Mouse (Mus musculus) brown adipose tissue, adult 24 weeks (tissue): ENCODE measurements at regions not wholly inside any gene's neighbourhood (a gene's known extent, or its start where the extent isn't known, plus 50 kb on each side); places are given as distances from the start of the nearest gene placed in this dataset.
"Not testable (repeated sequence)": the region's sequence is repeated elsewhere in the genome, so short reads cannot be mapped to it uniquely, and the experiment has no call there.

Source experiments
- H3K27ac ChIP-seq: fragments of 200-500 bp; replicated peaks from 2 replicates; pipeline ENCODE4 v1.5.1; 2012; ENCODE audit warnings: low read depth, mild to moderate bottlenecking, low read length
- H3K4me1 ChIP-seq: fragments of 200-500 bp; 2 replicates; pipeline ENCODE4 v1.6.1; 2012; ENCODE audit warnings: low read length, mixed read lengths; ENCODE audit not compliant: control insufficient read depth, insufficient read depth, insufficient read length
- H3K4me3 ChIP-seq: fragments of 200-500 bp; 2 replicates; pipeline ENCODE4 v1.5.1; 2012; ENCODE audit warnings: low read depth, mild to moderate bottlenecking, low read length, moderate library complexity; ENCODE audit not compliant: insufficient read depth

- no peak overlapping the region for H3K27ac ChIP-seq
- H3K4me3 ChIP-seq: no peak overlapping the region
- H3K4me1 ChIP-seq: no peaks in the 10 kb centered on the region
Measured at GRCm38 (mm10) chrX:159043432-159043831, 166.7 kb upstream of the Rps6ka3 start.

- no peaks in the 10 kb centered on the region for H3K4me1 ChIP-seq
- no peak overlapping the region for H3K4me3 ChIP-seq
- H3K27ac ChIP-seq: no peak overlapping the region
Measured at GRCm38 (mm10) chrX:159047876-159048275, 162.2 kb upstream of the Rps6ka3 start.

GRCm38 (mm10) chrX:159055689-159056461, 154.2 kb upstream of the Rps6ka3 start:
- H3K4me3 ChIP-seq: no peak overlapping the region
- no peak overlapping the region for H3K27ac ChIP-seq
- peaks cover 2% of the 10 kb centered on the region; the same call in 1 of the 2 replicates for H3K4me1 ChIP-seq

- H3K4me3 ChIP-seq: no peak overlapping the region
- H3K27ac ChIP-seq: no peak overlapping the region
- H3K4me1 ChIP-seq: peaks cover 2% of the 10 kb centered on the region; the same call in 1 of the 2 replicates
Measured at GRCm38 (mm10) chrX:159056462-159056805, 153.7 kb upstream of the Rps6ka3 start.

- H3K27ac ChIP-seq: no peak overlapping the region
- no peak overlapping the region for H3K4me3 ChIP-seq
- peaks cover 4% of the 10 kb centered on the region; the same call in 1 of the 2 replicates for H3K4me1 ChIP-seq
Measured at GRCm38 (mm10) chrX:159058931-159059330, 151.2 kb upstream of the Rps6ka3 start.

GRCm38 (mm10) chrX:159061322-159061721, 148.8 kb upstream of the Rps6ka3 start:
- Histone ChIP-seq H3K4me1 (peaks cover 4% of the 10 kb centered on the region; the same call in 1 of the 2 replicates), H3K27ac (no peak overlapping the region), H3K4me3 (no peak overlapping the region)

GRCm38 (mm10) chrX:159066212-159066611, 143.9 kb upstream of the Rps6ka3 start:
- Histone ChIP-seq H3K4me1 (0 out of 2 replicates have a peak, but pooled peaks cover 2% of the 10 kb centered on the region), H3K27ac (no peak overlapping the region), H3K4me3 (no peak overlapping the region)

- Histone ChIP-seq H3K4me1 (no peaks in the 10 kb centered on the region), H3K4me3 (no peak overlapping the region), H3K27ac (peak overlapping the region; percentile 48; the same call in 1 of the 2 replicates)
Measured at GRCm38 (mm10) chrX:159072647-159073046, 137.5 kb upstream of the Rps6ka3 start.

GRCm38 (mm10) chrX:159073533-159073932, 136.6 kb upstream of the Rps6ka3 start:
- H3K27ac ChIP-seq: 0 out of 2 replicates have a peak overlapping the region, but pooled peaks have one; percentile 11
- H3K4me1 ChIP-seq: no peaks in the 10 kb centered on the region
- H3K4me3 ChIP-seq: no peak overlapping the region

GRCm38 (mm10) chrX:159080508-159080907, 129.6 kb upstream of the Rps6ka3 start:
- H3K4me1 ChIP-seq: no peaks in the 10 kb centered on the region
- H3K4me3 ChIP-seq: no peak overlapping the region
- no peak overlapping the region for H3K27ac ChIP-seq

- H3K4me3 ChIP-seq, H3K4me1 ChIP-seq, H3K27ac ChIP-seq: not testable (repeated sequence)
Measured at GRCm38 (mm10) chrX:159110651-159111050, 99.5 kb upstream of the Rps6ka3 start.

- no peak overlapping the region for H3K4me3 ChIP-seq
Measured at GRCm38 (mm10) chrX:159116210-159116609, 93.9 kb upstream of the Rps6ka3 start.

GRCm38 (mm10) chrX:159140554-159140953, 69.6 kb upstream of the Rps6ka3 start:
- no peaks in the 10 kb centered on the region for H3K4me1 ChIP-seq
- H3K4me3 ChIP-seq: no peak overlapping the region

More at GRCm38 (mm10) chrX:159116210-159116609, 93.9 kb upstream of the Rps6ka3 start:
- no peaks in the 10 kb centered on the region for H3K4me1 ChIP-seq
- no peak overlapping the region for H3K27ac ChIP-seq

GRCm38 (mm10) chrX:159143278-159143677, 66.8 kb upstream of the Rps6ka3 start:
- H3K27ac ChIP-seq: no peak overlapping the region
- H3K4me1 ChIP-seq: no peaks in the 10 kb centered on the region
- H3K4me3 ChIP-seq: no peak overlapping the region

More at GRCm38 (mm10) chrX:159140554-159140953, 69.6 kb upstream of the Rps6ka3 start:
- H3K27ac ChIP-seq: no peak overlapping the region

GRCm38 (mm10) chrX:159144674-159145073, 65.4 kb upstream of the Rps6ka3 start:
- Histone ChIP-seq H3K4me1 (no peaks in the 10 kb centered on the region), H3K27ac (no peak overlapping the region), H3K4me3 (no peak overlapping the region)

- Histone ChIP-seq H3K4me1 (no peaks in the 10 kb centered on the region), H3K4me3 (no peak overlapping the region), H3K27ac (no peak overlapping the region; the same call in 1 of the 2 replicates)
Measured at GRCm38 (mm10) chrX:159145212-159145611, 64.9 kb upstream of the Rps6ka3 start.
